Mouse (Mus musculus): ENCODE measurements at regions not wholly inside any gene's neighbourhood (a gene's known extent, or its start where the extent isn't known, plus 50 kb on each side); places are given as distances from the start of the nearest gene placed in this dataset.

GRCm38 (mm10) chr6:36058206-36058605 lies 329.7 kb upstream of the Chrm2 start:
- no peak for DNase-seq (ENCODE audit: low read depth, low spot score)

GRCm38 (mm10) chr6:36060411-36060810 lies 327.5 kb upstream of the Chrm2 start:
- DNase-seq (ENCODE audit: low read depth, low spot score) = no peak

- DNase-seq (ENCODE audit: low read depth, low spot score) = no peak
These were observed 323.0 kb upstream of the Chrm2 start for GRCm38 (mm10) chr6:36064919-36065318.

GRCm38 (mm10) chr6:36068690-36069089 lies 319.2 kb upstream of the Chrm2 start:
- DNase-seq (ENCODE audit: low read depth, low spot score) = no peak

- DNase-seq (ENCODE audit: low read depth, low spot score) = no peak
These were observed 308.3 kb upstream of the Chrm2 start for GRCm38 (mm10) chr6:36079559-36079958.

GRCm38 (mm10) chr6:36093584-36093983 lies 294.3 kb upstream of the Chrm2 start:
- DNase-seq (ENCODE audit: low read depth, low spot score) = no peak

GRCm38 (mm10) chr6:36094075-36094474 lies 293.8 kb upstream of the Chrm2 start:
- DNase-seq (ENCODE audit: low read depth, low spot score) = no peak

GRCm38 (mm10) chr6:36097391-36097790 lies 290.5 kb upstream of the Chrm2 start:
- DNase-seq (ENCODE audit: low read depth, low spot score) = no peak

- no peak for DNase-seq (ENCODE audit: low read depth, low spot score)
These were observed 289.7 kb upstream of the Chrm2 start for GRCm38 (mm10) chr6:36098179-36098578.

- DNase-seq (ENCODE audit: low read depth, low spot score) = no peak
These were observed 279.1 kb upstream of the Chrm2 start for GRCm38 (mm10) chr6:36108830-36109229.

- no peak for DNase-seq (ENCODE audit: low read depth, low spot score)
These were observed 250.7 kb upstream of the Chrm2 start for GRCm38 (mm10) chr6:36137223-36137622.

- DNase-seq (ENCODE audit: low read depth, low spot score) = no peak
These were observed 240.6 kb upstream of the Chrm2 start for GRCm38 (mm10) chr6:36147267-36147666.

- DNase-seq (ENCODE audit: low read depth, low spot score) = no peak
These were observed 213.4 kb upstream of the Chrm2 start for GRCm38 (mm10) chr6:36174514-36174913.

- no peak for DNase-seq (ENCODE audit: low read depth, low spot score)
These were observed 212.8 kb upstream of the Chrm2 start for GRCm38 (mm10) chr6:36175112-36175511.

- DNase-seq (ENCODE audit: low read depth, low spot score) = no peak
These were observed 208.0 kb upstream of the Chrm2 start for GRCm38 (mm10) chr6:36179895-36180294.

GRCm38 (mm10) chr6:36182698-36183097 lies 205.2 kb upstream of the Chrm2 start:
- no peak for DNase-seq (ENCODE audit: low read depth, low spot score)

- DNase-seq (ENCODE audit: low read depth, low spot score) = no peak
These were observed 181.2 kb upstream of the Chrm2 start for GRCm38 (mm10) chr6:36206666-36207065.

GRCm38 (mm10) chr6:36221308-36221707 lies 166.6 kb upstream of the Chrm2 start:
- no peak for DNase-seq (ENCODE audit: low read depth, low spot score)

GRCm38 (mm10) chr6:36234438-36234837 lies 153.4 kb upstream of the Chrm2 start:
- no peak for DNase-seq (ENCODE audit: low read depth, low spot score)

GRCm38 (mm10) chr6:36247027-36247426 lies 140.9 kb upstream of the Chrm2 start:
- DNase-seq (ENCODE audit: low read depth, low spot score) = no peak

- DNase-seq (ENCODE audit: low read depth, low spot score) = no peak
These were observed 139.7 kb upstream of the Chrm2 start for GRCm38 (mm10) chr6:36248219-36248618.

GRCm38 (mm10) chr6:36249047-36249446 lies 138.8 kb upstream of the Chrm2 start:
- DNase-seq (ENCODE audit: low read depth, low spot score) = peak; percentile 18

GRCm38 (mm10) chr6:36266717-36267402 lies 121.0 kb upstream of the Chrm2 start:
- no peak for DNase-seq (ENCODE audit: low read depth, low spot score)

- no peak for DNase-seq (ENCODE audit: low read depth, low spot score)
These were observed 101.2 kb upstream of the Chrm2 start for GRCm38 (mm10) chr6:36286664-36287063.
